Mouse (Mus musculus): ENCODE data around the gene Nr2f6. TPM values are rescaled to one million over a fixed set of nuclear protein-coding genes. Genes with fewer than 3 reads are reported as not detected.
A peak's percentile ranks its signal among the peaks of the same experiment; 100 is the strongest.

Gene Nr2f6
- polyA plus RNA-seq, 1 experiment from 2014 or later: 38.1 TPM

DNA sequence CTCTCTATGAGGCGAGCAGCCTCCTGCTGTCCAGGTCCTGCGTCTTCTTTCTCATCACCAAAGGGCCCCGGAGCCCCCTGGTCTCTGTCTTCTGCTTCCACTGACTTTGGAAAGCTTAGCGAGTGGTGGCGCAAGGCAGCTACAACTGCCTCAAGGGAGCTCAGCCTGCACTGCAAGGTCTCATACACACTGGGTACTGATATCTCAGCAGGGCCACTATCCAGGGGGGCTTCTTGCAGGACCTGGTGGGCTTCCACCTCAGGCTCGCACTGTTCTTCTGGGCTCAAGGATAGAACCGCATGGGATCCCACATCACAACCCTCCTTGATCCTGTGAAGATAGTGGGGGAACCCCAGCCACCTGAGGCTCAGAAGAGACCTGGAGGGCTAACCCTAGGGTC is 12.7 kb upstream of the Nr2f6 start:
- peak overlapping the region; percentile 43 for H3K4me2 ChIP-seq (ENCODE audit: low read depth, low read length)

DNA sequence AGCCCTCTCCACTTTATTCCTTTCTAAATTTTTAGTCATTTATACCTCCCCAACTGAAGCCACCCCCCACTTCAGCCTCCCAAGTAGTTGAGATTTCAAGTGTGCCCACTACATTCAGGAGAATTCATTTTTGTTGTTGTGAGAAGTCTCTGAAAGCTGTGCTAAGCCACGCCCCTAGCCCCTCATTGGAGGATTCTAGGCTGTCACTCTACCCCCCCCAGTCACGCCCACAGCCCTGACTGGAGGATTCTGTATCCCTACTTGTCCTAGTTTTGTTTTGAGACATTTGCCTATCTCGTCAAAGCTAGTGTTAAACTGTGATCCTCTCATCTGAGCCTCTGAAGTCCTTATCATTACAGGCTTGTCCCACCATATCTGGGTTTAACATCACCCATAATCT is 11.1 kb upstream of the Nr2f6 start:
- ATAC-seq (replicated peaks; ENCODE audit: extremely low read depth, insufficient read depth, low FRiP score): no peak
- Histone ChIP-seq H3K4me2 (ENCODE audit: low read depth, low read length) (peak overlapping the region; percentile 12; the same call in 1 of the 2 replicates), H3K9me3 (replicated peaks; ENCODE audit: control insufficient read depth, low read length) (no peaks in the 10 kb centered on the region), H3K4me3 (ENCODE audit: low read length) (0 out of 2 replicates have a peak overlapping the region, but pooled peaks have one; percentile 5), H3K36me3 (ENCODE audit: control insufficient read depth, insufficient read depth) (no peaks in the 10 kb centered on the region), H3K4me1 (ENCODE audit: control insufficient read depth, insufficient read depth, low read length) (peaks cover 9% of the 10 kb centered on the region), H3K27me3 (ENCODE audit: control insufficient read depth, insufficient read depth, low read length) (no peaks in the 10 kb centered on the region), H3K27ac (ENCODE audit: low read length) (no peak overlapping the region), H3K9ac (ENCODE audit: low read length) (no peak overlapping the region)
- WGBS: 21% methylated on average over 3 of the region's 3 CpGs

More for the DNA sequence above, 12.7 kb upstream of the Nr2f6 start:
- H3K9me3 ChIP-seq (replicated peaks; ENCODE audit: control insufficient read depth, low read length): no peaks in the 10 kb centered on the region
- H3K36me3 ChIP-seq (ENCODE audit: control insufficient read depth, insufficient read depth): peaks cover 8% of the 10 kb centered on the region
- no peak for ATAC-seq (replicated peaks; ENCODE audit: extremely low read depth, insufficient read depth, low FRiP score)
- no peaks in the 10 kb centered on the region for H3K27me3 ChIP-seq (ENCODE audit: control insufficient read depth, insufficient read depth, low read length)
- peaks cover 9% of the 10 kb centered on the region for H3K4me1 ChIP-seq (ENCODE audit: control insufficient read depth, insufficient read depth, low read length)
- no peak overlapping the region; the same call in 1 of the 2 replicates for H3K9ac ChIP-seq (ENCODE audit: low read length)
- WGBS: 69% methylated on average over 7 of the region's 7 CpGs
- H3K4me3 ChIP-seq (ENCODE audit: low read length): peak overlapping the region; percentile 31
- no peak overlapping the region for H3K27ac ChIP-seq (ENCODE audit: low read length)

- peaks cover 4% of the 10 kb centered on the region for H3K4me1 ChIP-seq (ENCODE audit: control insufficient read depth, insufficient read depth, low read length)
- H3K9me3 ChIP-seq (replicated peaks; ENCODE audit: control insufficient read depth, low read length): no peaks in the 10 kb centered on the region
- no peak overlapping the region for H3K9ac ChIP-seq (ENCODE audit: low read length)
- ATAC-seq (replicated peaks; ENCODE audit: extremely low read depth, insufficient read depth, low FRiP score): no peak
- H3K36me3 ChIP-seq (ENCODE audit: control insufficient read depth, insufficient read depth): no peaks in the 10 kb centered on the region
- no peak overlapping the region for H3K4me2 ChIP-seq (ENCODE audit: low read depth, low read length)
- H3K27ac ChIP-seq (ENCODE audit: low read length): no peak overlapping the region
- 67% methylated on average over 5 of the region's 5 CpGs for WGBS
- no peak overlapping the region for H3K4me3 ChIP-seq (ENCODE audit: low read length)
- no peaks in the 10 kb centered on the region for H3K27me3 ChIP-seq (ENCODE audit: control insufficient read depth, insufficient read depth, low read length)
Measured at GRCm38 (mm10) chr8:71392391-71392790, 10.6 kb upstream of the Nr2f6 start.

DNA sequence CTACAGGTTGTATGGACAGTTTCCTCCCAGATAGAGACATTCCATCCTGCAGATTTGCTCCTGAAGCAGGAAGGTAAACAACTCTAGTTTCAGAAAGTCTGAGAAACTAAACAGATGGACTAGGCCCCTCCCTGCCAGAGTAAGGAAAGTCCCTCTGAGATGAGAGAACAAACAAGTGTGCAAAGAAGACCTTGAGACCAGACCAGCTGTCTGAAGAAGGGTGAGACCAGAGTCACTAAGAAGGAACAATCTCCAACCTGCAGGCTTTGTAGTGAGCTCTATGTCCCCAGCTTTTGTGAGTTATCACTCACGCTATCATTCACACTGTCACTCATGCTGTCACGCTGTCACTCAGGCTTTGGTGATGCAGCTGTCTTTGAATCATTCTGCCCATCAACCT is 9.9 kb upstream of the Nr2f6 start:
- H3K36me3 ChIP-seq (ENCODE audit: control insufficient read depth, insufficient read depth): no peaks in the 10 kb centered on the region
- H3K9ac ChIP-seq (ENCODE audit: low read length): no peak overlapping the region
- H3K27ac ChIP-seq (ENCODE audit: low read length): no peak overlapping the region
- peaks cover 2% of the 10 kb centered on the region; the same call in 1 of the 2 replicates for H3K4me1 ChIP-seq (ENCODE audit: control insufficient read depth, insufficient read depth, low read length)
- H3K4me3 ChIP-seq (ENCODE audit: low read length): no peak overlapping the region
- ATAC-seq (replicated peaks; ENCODE audit: extremely low read depth, insufficient read depth, low FRiP score): no peak
- no peaks in the 10 kb centered on the region for H3K9me3 ChIP-seq (replicated peaks; ENCODE audit: control insufficient read depth, low read length)
- no peaks in the 10 kb centered on the region for H3K27me3 ChIP-seq (ENCODE audit: control insufficient read depth, insufficient read depth, low read length)
- 77% methylated on average over 2 of the region's 2 CpGs for WGBS
- H3K4me2 ChIP-seq (ENCODE audit: low read depth, low read length): no peak overlapping the region

DNA sequence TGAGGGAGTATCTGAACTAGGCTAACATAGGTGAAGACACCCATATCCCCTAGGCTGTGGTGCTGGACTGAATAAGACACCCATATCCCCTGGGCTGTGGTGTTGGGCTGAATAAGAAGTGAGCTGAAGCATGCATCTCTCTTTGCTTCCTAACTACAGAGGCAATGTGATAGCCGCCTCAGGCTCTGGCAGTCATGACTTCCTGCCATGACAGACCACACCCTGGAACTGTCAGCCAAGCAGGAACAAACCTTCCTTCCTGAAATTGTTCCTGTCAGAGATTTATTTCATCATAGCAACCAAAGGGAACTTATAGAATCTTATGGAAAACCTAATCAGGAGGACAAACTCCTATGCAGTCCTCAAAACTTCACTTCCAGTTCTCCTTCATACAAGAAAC is 6.5 kb upstream of the Nr2f6 start:
- ATAC-seq (replicated peaks; ENCODE audit: extremely low read depth, insufficient read depth, low FRiP score): no peak
- Histone ChIP-seq H3K9ac (ENCODE audit: low read length) (no peak overlapping the region), H3K27ac (ENCODE audit: low read length) (no peak overlapping the region), H3K4me1 (ENCODE audit: control insufficient read depth, insufficient read depth, low read length) (0 out of 2 replicates have a peak, but pooled peaks cover 1% of the 10 kb centered on the region), H3K9me3 (replicated peaks; ENCODE audit: control insufficient read depth, low read length) (no peaks in the 10 kb centered on the region), H3K4me2 (ENCODE audit: low read depth, low read length) (no peak overlapping the region), H3K4me3 (ENCODE audit: low read length) (no peak overlapping the region), H3K27me3 (ENCODE audit: control insufficient read depth, insufficient read depth, low read length) (no peaks in the 10 kb centered on the region), H3K36me3 (ENCODE audit: control insufficient read depth, insufficient read depth) (no peaks in the 10 kb centered on the region)
- WGBS: 43% methylated on average over 1 of the region's 1 CpGs

DNA sequence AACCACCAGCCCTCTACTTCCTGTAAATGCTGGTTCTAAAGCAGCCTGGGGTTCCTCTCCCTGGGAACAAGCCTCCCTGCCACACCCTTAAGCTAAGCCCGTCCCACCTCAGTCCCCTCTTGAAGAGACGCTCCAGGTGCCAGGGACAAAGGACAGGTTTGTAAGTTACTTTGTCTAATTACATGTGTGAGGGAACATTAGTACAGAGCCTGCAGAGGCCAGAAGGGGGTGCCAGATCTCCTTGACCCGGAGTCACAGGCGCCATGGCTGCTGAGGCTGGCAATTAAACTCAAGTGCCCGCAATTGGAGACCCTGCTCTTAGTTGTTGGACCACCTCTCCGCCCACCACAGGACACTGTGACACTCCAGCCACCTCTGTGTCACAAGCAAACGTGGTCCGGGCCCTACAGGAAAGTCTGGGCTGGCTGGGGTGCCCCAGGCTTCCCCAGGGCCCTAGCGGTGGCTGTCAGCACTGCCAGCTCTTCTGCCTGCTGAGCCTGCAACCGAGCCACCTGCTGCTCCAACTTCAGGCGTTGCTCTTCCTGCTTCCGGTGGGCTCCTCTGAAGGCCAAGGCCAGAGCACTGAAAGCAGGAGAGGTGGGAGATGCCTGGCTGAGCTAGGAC is 3.6 kb upstream of the Nr2f6 start:
- 69% methylated on average over 12 of the region's 12 CpGs for WGBS
- Histone ChIP-seq H3K4me3 (ENCODE audit: low read length) (no peak overlapping the region), H3K27me3 (ENCODE audit: control insufficient read depth, insufficient read depth, low read length) (no peaks in the 10 kb centered on the region), H3K27ac (ENCODE audit: low read length) (no peak overlapping the region), H3K9me3 (replicated peaks; ENCODE audit: control insufficient read depth, low read length) (no peaks in the 10 kb centered on the region), H3K9ac (ENCODE audit: low read length) (no peak overlapping the region), H3K36me3 (ENCODE audit: control insufficient read depth, insufficient read depth) (no peaks in the 10 kb centered on the region), H3K4me2 (ENCODE audit: low read depth, low read length) (no peak overlapping the region), H3K4me1 (ENCODE audit: control insufficient read depth, insufficient read depth, low read length) (0 out of 2 replicates have a peak, but pooled peaks cover 5% of the 10 kb centered on the region)
- ATAC-seq (replicated peaks; ENCODE audit: extremely low read depth, insufficient read depth, low FRiP score): no peak

- H3K4me3 ChIP-seq (ENCODE audit: low read length): no peak overlapping the region
- no peaks in the 10 kb centered on the region for H3K36me3 ChIP-seq (ENCODE audit: control insufficient read depth, insufficient read depth)
- H3K4me1 ChIP-seq (ENCODE audit: control insufficient read depth, insufficient read depth, low read length): peaks cover 16% of the 10 kb centered on the region
- H3K9me3 ChIP-seq (replicated peaks; ENCODE audit: control insufficient read depth, low read length): no peaks in the 10 kb centered on the region
- WGBS: 69% methylated on average over 3 of the region's 3 CpGs
- H3K27ac ChIP-seq (ENCODE audit: low read length): no peak overlapping the region
- H3K4me2 ChIP-seq (ENCODE audit: low read depth, low read length): no peak overlapping the region
- ATAC-seq (replicated peaks; ENCODE audit: extremely low read depth, insufficient read depth, low FRiP score): no peak
- H3K9ac ChIP-seq (ENCODE audit: low read length): no peak overlapping the region
- no peaks in the 10 kb centered on the region for H3K27me3 ChIP-seq (ENCODE audit: control insufficient read depth, insufficient read depth, low read length)
Measured at GRCm38 (mm10) chr8:71383860-71384259, 2.1 kb upstream of the Nr2f6 start.

DNA sequence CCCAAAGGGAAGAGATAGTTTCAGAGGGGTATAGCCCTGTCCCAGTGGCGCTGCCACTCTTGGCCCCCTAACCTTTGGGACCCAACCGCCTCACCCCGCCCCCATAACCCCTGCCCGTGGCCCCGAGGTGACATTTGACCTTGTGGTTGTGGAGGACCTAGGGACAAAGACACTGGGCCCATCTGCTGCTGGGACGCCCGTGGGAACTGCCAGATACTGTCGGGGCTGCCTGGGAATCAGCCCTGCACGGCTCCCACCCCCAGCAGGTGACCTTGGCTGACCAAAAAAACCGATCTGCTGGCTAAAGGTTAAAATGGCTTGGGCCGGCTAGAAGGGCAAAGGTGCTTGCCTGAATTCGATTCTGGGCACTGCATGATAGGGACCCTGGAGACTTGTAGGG is 1.6 kb upstream of the Nr2f6 start:
- no peak overlapping the region for H3K4me2 ChIP-seq (ENCODE audit: low read depth, low read length)
- no peak overlapping the region for H3K4me3 ChIP-seq (ENCODE audit: low read length)
- no peak for ATAC-seq (replicated peaks; ENCODE audit: extremely low read depth, insufficient read depth, low FRiP score)
- WGBS: 53% methylated on average over 12 of the region's 12 CpGs
- H3K27ac ChIP-seq (ENCODE audit: low read length): no peak overlapping the region
- no peaks in the 10 kb centered on the region for H3K27me3 ChIP-seq (ENCODE audit: control insufficient read depth, insufficient read depth, low read length)
- H3K9ac ChIP-seq (ENCODE audit: low read length): 0 out of 2 replicates have a peak overlapping the region, but pooled peaks have one; percentile 27
- no peaks in the 10 kb centered on the region for H3K9me3 ChIP-seq (replicated peaks; ENCODE audit: control insufficient read depth, low read length)
- H3K36me3 ChIP-seq (ENCODE audit: control insufficient read depth, insufficient read depth): no peaks in the 10 kb centered on the region
- H3K4me1 ChIP-seq (ENCODE audit: control insufficient read depth, insufficient read depth, low read length): peaks cover 17% of the 10 kb centered on the region

DNA sequence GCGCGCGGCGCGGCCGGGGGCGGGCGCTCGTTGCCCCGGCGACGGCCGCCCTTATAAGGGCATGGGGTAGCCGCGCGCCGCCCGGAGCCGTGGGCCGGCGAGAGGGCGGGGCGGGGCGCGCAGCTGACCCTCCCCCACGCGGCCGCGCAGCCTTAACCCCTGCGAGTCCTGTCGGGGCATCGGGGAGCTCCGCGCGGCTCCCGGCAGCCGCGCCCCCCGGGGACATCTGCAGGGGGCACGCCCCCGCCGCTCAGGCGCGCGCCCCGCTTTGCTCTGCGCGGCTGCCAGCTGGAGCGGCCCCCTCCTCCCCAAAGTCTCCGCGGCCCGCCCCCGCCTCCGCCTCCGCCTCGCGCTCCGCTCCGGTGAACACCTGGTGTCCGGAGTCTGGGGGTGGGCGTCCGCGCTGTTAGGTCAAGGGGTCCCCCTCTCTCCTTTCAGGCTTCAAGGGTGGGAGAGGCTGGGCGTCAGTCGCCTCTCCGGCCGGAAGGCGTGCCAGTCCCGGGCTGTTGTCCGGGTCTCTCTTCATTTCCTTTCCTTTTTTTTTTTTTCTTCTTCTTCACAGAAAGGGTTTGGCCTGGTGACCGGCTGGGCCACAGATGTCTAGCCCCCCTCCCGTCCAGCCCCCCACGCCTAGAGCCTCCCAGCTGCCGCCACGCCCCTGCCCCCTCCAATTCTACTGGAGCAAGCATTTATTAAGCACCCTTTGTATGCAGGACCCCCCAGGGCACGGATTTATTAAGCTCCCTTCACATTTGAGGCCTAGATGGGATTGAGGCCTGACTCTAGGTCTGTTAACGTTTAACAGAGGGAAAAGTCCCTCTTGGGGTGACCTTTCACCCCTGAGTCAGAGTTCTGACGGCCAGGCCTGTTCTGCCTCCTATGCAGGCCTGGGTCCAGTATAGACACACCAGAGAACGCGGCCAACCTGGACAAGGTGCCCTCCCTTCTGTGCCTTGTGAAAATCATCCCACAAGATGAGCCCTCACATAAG is 506 bp upstream of the Nr2f6 start:
- Histone ChIP-seq H3K27ac (ENCODE audit: low read length) (peak overlapping the region; percentile 87), H3K36me3 (ENCODE audit: control insufficient read depth, insufficient read depth) (0 out of 2 replicates have a peak, but pooled peaks cover 5% of the 10 kb centered on the region), H3K4me1 (ENCODE audit: control insufficient read depth, insufficient read depth, low read length) (peaks cover 17% of the 10 kb centered on the region), H3K9ac (ENCODE audit: low read length) (peak overlapping the region; percentile 93), H3K27me3 (ENCODE audit: control insufficient read depth, insufficient read depth, low read length) (no peaks in the 10 kb centered on the region), H3K4me3 (ENCODE audit: low read length) (peak overlapping the region; percentile 86), H3K9me3 (replicated peaks; ENCODE audit: control insufficient read depth, low read length) (no peaks in the 10 kb centered on the region), H3K4me2 (ENCODE audit: low read depth, low read length) (peak overlapping the region; percentile 91)
- ATAC-seq (replicated peaks; ENCODE audit: extremely low read depth, insufficient read depth, low FRiP score): peak; percentile 91
- WGBS: 4% methylated on average over 67 of the region's 80 CpGs
